Mouse (Mus musculus): ENCODE measurements around the gene Ywhaq.

DNA sequence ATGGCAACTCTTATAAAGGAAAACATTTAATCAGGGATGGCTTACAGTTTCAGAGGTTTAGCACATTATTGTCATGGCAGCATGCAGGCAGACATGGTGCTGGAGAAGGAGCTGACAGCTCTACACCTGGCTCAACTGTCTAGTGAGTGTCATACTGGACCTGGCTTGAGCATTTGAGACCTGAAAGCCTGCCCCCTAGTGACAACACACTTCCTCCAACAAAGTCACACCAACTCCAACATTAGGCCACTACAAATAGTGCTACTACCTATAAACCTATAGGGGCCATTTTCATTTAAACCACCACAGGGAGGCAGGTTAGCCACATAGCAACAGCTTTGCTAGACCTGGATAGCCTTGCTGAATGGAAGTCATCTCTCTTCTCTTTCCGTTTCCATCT, 24.4 kb upstream of the Ywhaq start:
- TF ChIP-seq POLR2A (IDR thresholded peaks at IDR 0.05; ENCODE audit: insufficient read length, low read depth) (no peak), USF1 (IDR thresholded peaks at IDR 0.05; ENCODE audit: low read depth) (no peak), TCF12 (IDR thresholded peaks at IDR 0.05; ENCODE audit: insufficient read depth, poor library complexity, severe bottlenecking) (no peak), POLR2AphosphoS2 (IDR thresholded peaks at IDR 0.05; ENCODE audit: insufficient read length, low read depth) (no peak), MAX (IDR thresholded peaks at IDR 0.05; ENCODE audit: low read depth) (no peak), MYOG (IDR thresholded peaks at IDR 0.05; ENCODE audit: control insufficient read depth in 1 of 3, insufficient read depth in 1 of 3, insufficient read length in 2 of 3, low read depth in 2 of 3) (no peak), E2F4 (IDR thresholded peaks at IDR 0.05; ENCODE audit: insufficient read depth) (no peak)

Measured in myocyte (in vitro differentiated cells).